Mouse (Mus musculus) kidney, adult 8-10 months (tissue): ENCODE results near the gene B020011L13Rik.
"Not testable (repeated sequence)": the region's sequence is repeated elsewhere in the genome, so short reads cannot be mapped to it uniquely, and the experiment has no call there.

Experiments used
- DNase-seq, 2 experiments: peaks; one replicate each; pipeline ENCODE4 v3.0.0; 2022

B020011L13Rik gene

GRCm38 (mm10) chr1:117780833-117781232, at the start of gene B020011L13Rik:
TSS of gene B020011L13Rik (plus strand) at chr1:117781133.
- not testable (repeated sequence) for DNase-seq

- not testable (repeated sequence) for DNase-seq
These were observed 35.3 kb downstream of the B020011L13Rik start for GRCm38 (mm10) chr1:117816271-117816670.

GRCm38 (mm10) chr1:117829781-117830180, 48.8 kb downstream of the B020011L13Rik start, which contains the start of gene Gm28360:
TSS of gene Gm28360 (plus strand) at chr1:117830081.
- DNase-seq = not testable (repeated sequence)

GRCm38 (mm10) chr1:117851718-117852117, 70.8 kb downstream of the B020011L13Rik start:
- DNase-seq = not testable (repeated sequence)
